Mouse (Mus musculus) testis, adult 2 months (tissue): Measurements from ENCODE around the gene Lgr6.

Experiments used
- CTCF ChIP-seq: fragments of 200-500 bp; IDR thresholded peaks from 2 replicates; pipeline ENCODE4 v1.5.1; 2012; ENCODE audit warnings: low read depth, mild to moderate bottlenecking, inconsistent platforms, low read length, moderate library complexity; ENCODE audit not compliant: control insufficient read depth, insufficient read depth, insufficient replicate concordance
- POLR2A ChIP-seq: fragments of 200-500 bp; IDR thresholded peaks from 2 replicates; pipeline ENCODE4 v1.6.1; 2012; ENCODE audit warnings: low read depth, mild to moderate bottlenecking, inconsistent platforms, low read length, moderate library complexity; ENCODE audit not compliant: control insufficient read depth

DNA sequence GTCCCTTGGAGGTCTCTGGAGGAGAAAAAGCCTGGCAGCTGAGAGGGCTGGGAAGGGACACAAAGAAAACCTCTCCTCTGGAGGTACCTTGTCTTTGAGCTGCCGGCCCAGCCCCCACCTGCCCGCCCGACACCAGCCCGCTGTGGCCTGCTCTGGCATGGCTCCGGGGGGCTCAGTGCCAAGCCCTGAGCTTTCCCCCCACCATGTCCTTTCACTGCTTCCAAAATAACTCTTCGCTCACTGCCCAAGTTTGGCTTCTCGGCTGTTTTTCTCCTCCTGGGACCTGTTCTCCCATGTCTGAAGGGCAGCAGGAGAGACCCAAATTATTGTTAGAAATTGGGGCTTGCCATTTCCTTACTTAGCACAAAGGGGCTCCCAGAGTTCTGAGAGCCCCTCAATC is 6.6 kb downstream of the Lgr6 start:
- no peak for TF ChIP-seq POLR2A
- TF ChIP-seq CTCF, result no peak
